Mouse (Mus musculus) regulatory T cell (primary cell): Measurements from ENCODE around the gene Dusp15.

ENCODE experiments used
- in situ Hi-C: fragments of 300-600 bp; cut with MboI, MseI; formaldehyde crosslinking; loops from one replicate; pipeline ENCODE4 v1.15.1; 2025; ENCODE audit warnings: high pct_unique_total_duplicates

Dusp15 gene

DNA sequence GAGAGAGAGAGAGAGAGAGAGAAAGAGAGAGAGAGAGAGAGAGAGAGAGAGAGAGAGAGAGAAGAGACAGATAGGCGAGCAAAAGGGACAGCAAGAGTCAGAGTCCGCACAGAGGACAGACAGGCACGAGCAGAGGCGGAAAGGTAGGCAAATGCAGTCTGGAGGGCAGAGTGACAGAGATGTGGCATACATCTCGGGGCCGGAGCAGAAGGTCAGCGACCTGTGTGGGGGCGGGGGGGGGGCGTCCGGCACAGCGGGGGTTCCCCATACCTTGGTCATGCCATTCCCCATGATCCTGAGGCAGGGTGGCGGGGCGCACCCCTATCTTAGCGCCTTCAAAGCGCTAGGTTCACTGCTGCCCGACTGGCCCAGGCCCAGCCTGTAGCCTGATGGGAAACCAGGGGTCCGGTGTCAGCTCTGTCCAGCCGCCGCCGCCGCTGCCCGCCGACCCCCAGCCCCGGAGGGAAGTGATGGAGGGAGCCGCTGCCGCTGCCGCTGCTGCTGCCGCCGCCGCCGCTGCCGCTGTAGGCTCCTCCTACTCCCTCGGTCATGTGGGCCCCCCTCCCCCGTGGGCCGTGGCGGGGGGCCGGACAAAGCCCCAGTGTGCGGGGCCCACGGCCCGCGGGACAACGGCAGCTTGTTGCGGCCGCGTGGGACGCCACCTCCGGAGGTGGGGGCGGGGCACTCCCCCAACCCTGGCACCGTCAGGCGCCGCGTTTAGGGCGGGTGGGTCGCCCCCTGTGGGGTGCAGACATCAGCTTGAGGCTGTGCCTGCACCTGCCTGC lies at the start of gene Dusp15:
Dusp15 (minus strand) TSS at position 634 of the 785 bp plus-strand sequence.
- in situ Hi-C loops, result no loop called here

DNA sequence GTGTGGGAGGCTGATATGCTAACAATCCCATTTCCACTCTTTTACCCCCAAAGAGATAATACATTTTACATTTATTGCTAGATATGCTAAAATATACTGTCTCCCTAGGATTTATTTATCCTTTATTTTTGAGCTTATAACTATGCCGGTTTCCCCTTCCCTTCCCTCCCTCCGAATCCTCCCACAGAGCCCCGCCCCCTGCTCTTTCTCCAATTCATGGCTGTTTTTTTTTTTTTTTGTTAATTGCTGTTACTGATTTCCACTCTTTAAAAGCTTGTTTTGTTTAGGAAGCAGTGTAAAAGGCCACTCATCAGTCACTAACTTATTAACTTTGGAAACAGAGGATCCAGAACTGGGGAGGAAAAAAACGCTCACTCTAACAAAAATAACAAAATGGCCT lies 45.5 kb upstream of the Dusp15 start:
- in situ Hi-C loops, result no loop called here

DNA sequence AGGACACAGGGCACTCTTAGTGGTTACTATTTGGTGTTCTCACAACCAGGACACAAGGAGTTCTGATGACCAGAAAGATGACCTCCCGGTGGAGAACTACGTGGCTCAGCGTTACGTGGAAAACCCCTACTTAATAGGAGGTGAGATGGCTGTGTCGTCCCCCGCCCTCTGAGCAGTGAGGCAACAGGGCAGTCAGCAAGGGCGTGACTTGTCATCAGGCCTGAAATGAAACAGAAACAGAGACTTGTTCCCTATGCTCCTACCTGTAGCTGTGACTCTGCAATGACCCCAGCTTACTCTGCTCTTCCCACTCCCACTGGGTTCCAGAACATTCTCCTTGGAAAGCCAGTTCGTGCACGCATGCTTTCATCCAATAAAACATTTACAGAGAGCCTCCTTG lies 40.0 kb upstream of the Dusp15 start:
- in situ Hi-C loops, result no loop called here

DNA sequence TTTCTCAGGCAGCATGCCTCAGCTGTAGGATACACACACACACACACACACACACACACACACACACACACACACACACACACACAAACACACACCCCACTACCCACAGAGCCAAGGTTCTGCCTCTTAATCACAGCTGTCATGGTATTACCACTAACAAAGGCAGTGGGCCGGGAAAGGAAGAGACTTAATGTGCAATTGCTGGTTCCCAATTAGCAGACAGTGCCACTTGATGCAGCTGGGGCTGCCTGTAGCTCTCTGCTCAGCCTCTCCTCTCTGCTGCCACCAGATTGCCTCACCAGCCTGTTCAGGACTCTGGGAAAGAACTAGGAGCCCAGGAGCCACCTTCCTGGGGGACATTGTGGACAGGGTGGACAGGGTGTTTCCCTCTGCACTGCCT lies 34.1 kb upstream of the Dusp15 start:
- in situ Hi-C loops, result no loop called here

DNA sequence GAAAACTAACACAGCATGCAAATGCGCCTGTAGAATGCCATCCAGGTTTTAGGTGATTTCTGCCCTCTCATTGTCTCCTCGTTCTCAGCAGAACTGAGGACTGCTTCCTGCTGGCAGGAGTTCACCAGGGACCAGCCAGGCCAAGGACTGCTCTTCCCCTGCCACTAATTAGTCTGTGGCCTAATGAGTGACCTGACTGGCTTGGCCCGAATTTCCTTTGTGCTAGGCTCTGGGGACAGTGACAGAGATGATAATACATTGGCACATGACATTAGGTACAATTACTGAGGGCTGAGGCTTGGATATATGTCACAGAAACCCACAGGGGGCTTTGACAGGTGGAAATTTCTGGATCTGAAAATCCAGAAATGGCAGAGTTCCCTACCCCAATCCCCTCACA lies 25.5 kb upstream of the Dusp15 start:
- in situ Hi-C loops, result no loop called here

DNA sequence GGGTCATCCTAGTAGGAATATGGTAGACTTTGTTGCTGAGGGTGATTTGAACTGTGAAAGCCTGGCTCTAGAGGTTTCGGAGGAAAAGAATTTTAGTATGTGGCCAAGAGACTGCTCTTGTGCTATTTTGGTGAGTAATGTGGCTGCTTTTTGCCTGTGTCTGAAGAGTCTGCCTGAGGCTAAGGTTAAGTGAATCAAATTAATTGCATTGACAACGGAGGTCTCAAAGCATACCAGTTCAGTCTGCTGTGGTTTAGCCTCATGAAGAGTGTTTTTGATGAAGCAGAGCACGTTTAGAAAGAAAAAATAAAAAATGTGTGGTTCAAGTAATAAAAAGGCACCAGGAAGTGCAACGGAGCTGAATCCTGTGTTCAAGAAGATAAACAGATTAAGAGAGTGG lies 14.1 kb upstream of the Dusp15 start:
- in situ Hi-C loops, result no loop called here

DNA sequence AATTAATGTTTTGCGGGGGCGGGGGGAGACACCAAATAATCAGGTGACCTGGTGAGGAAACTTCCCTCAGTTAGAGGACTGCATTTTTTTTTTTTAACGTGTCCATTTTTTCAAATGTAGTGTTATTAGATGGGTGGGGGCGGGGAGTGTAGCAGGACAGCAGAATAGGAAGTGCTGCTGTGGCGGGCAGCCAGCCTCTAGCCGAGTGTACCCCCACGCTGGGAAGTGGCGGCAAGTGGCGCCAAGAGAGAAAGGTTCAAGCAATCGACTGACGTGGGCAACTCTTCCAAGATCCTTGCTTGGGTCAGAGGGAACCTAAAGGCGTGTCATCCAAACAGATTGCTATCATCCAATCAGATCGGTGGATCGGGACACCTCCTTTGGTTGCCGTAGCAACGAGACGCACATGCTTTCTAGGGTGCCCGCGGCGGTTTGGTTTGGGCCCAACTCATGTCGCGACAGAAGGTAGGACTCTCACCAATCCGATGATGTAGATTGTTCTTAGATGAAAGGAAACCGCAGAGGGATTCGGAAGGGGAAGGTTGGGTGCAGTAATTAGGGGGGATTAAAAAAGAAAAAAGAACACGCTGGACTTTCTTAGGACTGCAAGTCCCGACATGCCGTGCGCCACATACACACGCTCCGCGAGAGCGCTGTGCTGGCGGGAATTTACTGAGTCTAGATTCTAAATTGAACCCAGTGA lies 10.7 kb upstream of the Dusp15 start, which contains the start of gene Ttll9:
Ttll9 (plus strand) TSS at position 395 of the 703 bp plus-strand sequence.
- in situ Hi-C loops, result no loop called here

DNA sequence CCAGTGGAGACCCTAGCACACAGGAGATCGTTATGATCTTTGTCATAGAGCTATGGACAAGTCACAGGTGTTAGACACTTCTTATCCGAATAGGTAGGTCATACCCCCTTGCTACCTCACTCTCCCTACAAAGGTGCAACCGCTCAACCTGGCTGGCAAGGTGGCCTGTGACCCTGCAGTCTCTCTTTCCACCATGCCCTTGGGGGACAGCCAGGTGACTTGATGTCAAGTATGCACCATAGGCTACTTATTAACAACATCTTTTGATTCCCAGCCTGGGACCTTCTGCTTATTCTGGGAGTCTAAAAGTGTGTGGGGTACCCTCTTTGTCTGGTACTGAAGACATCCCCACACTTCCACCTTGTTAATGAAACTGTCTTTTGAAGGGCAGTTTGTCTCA lies 6.6 kb upstream of the Dusp15 start:
- in situ Hi-C loops, result no loop called here

DNA sequence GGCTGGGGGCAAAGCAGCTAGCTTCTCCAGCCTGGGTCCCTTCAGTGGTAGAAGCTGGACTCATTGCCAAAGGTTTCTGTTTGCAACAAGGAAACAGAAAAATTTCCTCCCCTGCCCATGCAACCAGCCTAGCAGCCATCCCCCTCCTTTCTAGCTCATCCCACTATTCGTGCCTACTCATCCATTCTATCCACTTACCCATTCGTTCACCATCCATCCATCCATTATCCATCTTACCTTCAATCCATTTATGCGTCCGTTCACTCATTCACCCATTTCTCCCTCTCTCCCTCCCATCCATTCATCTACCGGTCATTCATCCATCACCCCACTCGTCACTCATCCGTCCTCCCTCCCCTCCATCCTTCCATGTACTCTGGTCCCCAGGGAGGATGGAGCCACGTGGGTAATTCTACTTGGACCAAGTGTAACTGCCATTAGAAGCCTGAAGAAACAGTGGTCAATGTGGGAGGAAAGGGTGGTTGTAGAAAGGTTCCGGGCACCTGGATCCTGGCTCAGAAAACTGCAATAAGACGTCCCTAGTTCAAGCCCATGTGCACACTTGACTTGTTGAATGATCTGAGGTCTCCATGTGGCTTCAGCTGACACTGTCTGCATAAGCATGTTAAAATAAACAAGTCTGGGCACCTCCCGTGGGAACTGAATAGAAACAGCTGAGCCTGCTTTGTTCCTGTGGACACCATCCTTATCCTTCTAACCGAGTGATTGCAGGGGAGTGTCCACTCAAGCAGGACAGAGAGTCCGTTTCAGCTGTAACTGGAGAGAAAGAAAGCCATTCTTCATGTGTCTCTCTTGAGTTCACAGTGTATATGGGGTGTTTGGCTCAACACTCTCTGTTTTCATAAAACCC lies 587 bp upstream of the Dusp15 start:
- in situ Hi-C loops, result no loop called here

DNA sequence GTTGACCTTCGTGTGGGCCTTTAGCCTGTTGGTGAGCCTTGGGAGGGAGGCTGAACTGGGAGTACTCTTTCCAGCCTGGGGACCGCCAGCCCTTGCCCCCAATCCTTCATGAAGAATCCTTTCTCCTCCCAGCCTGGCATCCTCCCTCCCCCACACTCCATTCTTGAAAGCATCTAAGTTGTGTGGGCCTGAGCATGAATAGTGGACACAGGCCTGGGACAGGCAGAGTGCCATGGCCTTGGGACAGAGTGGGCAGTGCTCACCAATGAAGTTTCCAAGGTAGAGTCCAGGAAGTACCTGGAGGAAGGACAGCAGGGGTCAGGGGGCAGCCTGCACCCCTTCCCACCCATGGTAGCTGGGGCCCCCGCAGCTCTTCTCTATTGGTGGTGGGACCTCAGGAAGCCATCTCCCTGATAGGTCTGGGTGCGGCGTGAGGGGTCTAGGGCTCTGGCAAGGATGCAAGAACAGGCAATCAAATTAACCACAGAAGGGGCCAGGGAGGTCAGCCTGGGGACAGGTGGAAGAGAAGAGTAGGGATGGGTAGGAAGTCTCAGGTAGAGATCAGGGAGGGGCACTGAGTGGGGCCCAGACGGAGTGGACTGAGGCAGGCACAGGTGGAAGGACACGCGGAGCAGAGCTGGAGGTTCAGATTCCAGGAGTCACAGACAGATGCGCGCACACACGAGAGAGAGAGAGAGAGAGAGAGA lies 987 bp downstream of the Dusp15 start:
- in situ Hi-C loops, result no loop called here

DNA sequence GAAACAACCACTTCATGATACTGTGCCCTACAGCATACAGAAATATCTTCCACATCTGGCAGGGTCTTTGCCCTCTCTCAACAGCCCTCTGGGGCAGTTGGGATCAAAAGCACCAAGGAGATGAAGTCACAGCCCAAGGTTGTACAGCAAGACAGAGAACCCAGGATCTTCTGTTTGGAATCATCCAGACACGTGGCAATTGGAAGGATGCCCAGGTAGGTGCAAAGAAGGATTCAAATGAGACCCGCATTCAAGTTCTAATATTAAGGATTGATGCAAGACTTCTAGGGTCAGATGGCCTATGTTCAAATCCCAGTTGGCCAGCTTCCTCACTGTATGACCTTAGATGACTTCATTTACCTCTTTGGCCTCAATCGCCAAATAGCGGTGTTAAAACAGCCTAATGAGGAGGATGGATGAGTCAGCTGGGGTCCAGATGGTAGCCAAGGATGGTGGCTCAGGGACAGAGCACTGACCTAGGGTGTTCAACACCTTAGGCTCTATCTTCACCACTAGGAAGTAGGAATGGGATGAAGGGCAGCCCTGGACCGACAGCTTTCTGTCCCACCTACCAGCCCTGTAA lies 3.0 kb downstream of the Dusp15 start:
- in situ Hi-C loops, result no loop called here

DNA sequence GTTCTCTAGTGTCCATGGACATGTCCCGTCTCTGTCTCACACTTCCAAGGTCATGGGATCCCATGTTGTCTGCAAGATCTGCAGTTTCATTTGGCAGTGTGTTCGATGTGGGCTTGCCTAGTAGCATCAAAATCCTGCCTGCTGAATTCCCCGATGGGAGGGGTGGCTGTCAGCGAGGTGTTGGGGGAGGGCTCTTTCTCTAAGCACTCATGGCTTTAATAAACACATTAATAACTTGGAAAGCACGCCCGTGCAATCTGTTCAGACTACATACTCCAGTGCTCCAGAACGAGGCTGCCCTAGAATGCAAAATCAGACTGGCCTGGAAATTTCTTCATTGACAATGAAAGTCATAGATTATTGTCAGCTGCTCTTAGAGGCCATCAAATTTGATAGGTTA lies 4.4 kb downstream of the Dusp15 start:
- in situ Hi-C loops, result no loop called here

DNA sequence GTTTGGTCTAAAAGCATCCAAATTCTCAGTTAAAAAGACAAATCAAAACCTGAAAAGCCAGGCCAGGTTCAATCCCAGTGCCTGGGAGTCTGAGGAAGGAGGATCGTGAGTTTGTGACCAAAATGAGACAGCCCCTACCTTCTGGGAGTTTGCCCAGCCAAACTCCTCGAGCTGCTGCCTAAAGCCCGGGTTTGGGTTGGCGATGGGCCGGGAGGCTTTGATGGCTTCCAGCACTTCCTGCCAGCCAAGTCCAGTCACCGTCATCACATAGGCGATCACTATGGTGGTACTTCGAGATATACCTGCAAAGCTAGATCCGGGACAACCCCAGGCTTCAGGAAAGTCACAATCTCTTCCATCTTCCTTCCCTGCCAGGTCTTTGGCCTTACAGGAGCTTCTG lies 7.5 kb downstream of the Dusp15 start:
- in situ Hi-C loops, result no loop called here

DNA sequence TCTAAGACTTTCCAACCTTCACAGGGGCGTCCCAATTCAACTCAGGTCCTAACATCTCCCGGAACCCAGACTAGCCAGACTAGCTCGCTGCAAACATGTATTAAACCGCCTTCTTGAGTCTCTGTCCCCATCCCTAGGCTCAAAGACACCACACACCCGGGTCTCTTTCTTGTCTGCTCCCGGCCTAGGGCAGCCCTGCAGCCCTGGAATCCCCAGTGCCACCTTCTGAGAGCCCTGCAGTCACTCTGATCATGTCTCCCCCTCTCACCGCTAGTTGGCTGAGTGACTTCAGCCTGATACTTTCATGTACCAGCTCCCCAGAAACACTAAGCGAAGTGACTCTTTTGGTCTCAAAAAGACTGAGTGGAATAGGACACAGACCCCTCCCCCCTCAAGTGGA lies 7.9 kb downstream of the Dusp15 start:
- in situ Hi-C loops, result no loop called here

DNA sequence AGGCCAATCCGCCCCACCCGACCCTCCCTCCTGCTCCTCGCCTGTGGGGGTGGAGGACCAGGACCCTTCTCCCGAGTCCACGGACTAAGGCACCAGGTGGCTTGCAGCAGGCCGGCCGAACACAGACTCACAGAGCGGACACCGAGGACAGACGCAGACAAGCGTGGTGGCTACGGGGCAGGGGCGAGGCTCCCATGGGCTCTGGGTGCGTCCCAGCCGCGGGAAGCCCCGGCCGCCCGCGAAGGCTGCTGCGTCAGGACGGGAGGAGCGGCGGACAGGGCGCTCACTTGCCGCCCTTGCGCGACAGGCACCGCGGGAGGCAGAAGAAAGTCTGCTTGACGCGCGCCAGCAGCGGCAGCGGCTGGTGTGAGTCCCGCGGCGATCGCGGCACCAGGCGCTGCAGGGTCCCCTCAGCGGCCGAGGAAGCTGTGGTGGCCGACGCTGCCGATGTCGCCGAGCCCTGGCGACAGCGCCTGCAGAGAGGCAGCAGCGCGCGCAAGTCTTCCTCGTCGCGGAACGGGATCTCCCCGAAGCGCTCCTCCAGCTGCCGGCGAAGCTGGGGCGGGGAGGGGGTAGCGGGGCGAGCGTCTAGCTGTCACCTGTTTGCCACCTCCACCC lies 8.5 kb downstream of the Dusp15 start:
- in situ Hi-C loops, result no loop called here

DNA sequence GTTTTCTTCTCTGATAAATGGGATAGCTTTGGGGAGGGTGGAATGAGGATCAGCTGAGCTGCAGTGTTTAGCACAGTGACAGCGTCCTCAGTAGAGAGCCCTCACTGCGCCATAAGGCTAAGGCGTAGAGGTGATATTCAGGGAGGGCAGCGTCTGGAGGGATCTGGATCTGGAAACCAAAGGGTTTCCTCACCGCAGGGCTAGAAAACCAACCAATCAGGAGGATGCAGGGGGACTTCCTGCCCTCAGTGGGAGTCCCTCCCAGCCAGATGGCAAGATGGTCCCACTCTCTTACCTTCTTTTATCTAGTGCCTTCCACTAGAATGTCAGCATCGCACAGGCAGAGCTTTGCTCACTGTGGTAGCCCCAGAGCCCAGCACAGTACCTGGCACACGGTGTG lies 9.7 kb downstream of the Dusp15 start:
- in situ Hi-C loops, result no loop called here

DNA sequence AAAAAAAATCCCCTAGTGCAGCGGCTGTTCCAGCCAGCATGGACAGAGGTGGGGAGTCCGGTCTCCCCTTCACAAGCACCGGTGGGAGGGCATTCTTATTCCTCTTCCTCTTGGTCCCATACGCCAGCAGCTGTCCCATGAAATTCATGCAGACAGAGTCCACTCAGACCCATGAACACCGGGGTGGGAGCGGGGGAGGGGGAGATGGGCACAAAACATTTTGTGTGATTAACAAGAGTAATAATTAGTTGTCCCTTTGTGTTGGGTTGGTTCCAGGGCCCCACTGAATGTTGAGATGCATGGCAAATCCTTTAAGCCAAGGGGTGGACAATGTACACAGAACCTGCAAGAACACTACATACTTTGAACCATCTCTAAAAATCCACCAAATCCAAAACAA lies 10.4 kb downstream of the Dusp15 start:
- in situ Hi-C loops, result no loop called here

DNA sequence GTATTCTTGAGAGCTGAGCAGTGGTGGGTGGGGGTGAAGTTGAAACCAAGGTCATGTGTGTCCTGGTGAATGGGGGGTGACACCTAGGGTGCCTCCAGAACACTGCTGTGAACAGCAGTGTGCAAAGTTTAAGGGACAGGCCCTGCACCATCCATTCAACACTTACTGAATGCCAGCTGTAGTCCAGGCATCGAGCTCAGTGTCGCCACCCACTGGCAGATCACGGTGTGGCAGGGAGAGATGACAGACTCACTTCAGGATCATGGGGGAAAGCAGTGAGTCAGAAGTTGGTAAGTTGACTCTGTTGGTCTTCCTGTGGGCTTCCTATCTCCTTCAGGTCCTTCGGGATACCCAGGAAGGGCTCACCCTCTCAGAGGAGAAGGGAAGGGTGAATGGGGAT lies 11.7 kb downstream of the Dusp15 start:
- in situ Hi-C loops, result no loop called here

DNA sequence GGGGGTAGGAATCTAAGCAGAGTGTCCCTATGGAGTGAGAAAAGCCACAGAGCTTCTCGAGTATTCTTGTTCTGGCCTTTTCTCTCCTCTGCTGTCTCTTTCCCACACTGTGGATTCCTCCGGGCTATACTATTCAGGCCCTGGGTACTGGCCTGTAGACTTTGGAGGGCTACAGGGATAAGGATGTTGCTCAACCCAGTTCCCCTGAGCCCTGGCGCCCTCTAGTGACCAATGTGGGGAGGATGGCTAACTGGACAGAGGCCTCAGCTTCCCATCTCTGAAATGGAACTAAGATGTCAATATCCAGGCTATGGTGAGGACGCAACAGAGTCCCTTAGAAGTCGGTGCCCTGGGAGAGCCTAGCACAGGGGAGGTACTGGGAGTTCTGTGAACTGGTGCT lies 17.9 kb downstream of the Dusp15 start:
- in situ Hi-C loops, result no loop called here

DNA sequence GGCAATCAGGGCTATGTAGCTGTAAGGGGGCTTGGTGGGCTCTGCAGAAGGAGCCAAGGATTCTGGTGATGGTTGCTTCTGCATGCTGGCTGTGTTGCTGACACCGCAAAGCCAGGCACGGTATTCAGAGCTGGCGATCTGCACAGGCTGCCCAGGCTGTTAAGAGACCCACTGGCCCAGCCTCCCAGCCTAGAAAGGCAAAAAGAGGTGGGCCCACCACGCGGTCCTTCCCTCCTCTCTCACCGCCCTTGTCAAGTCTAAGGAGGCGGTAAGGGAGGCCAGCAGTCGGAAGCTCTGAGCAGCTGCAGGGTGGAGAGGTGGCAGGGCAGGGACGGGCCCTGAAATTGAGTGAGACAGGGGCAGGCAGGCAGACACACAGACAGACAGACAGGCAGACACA lies 18.4 kb downstream of the Dusp15 start, which contains the start of gene Foxs1:
Foxs1 (minus strand) TSS at position 161 of the 400 bp plus-strand sequence.
- in situ Hi-C loops, result no loop called here
